Mouse (Mus musculus): ENCODE measurements around the gene Qpctl. TPM values are rescaled to one million over a fixed set of nuclear protein-coding genes. Genes with fewer than 3 reads are reported as not detected.

The Qpctl gene
- polyA plus RNA-seq, 1 experiment from 2014 or later = 28.8 TPM

- no peak overlapping the region for H3K9ac ChIP-seq (ENCODE audit: low read depth, low read length)
Observed at GRCm38 (mm10) chr7:19178443-19179092, 29.5 kb upstream of the Qpctl start.

GRCm38 (mm10) chr7:19178035-19178434 lies 28.9 kb upstream of the Qpctl start:
- Histone ChIP-seq H3K9me3 (replicated peaks; ENCODE audit: control insufficient read depth, low read length, poor library complexity, severe bottlenecking) (no peaks in the 10 kb centered on the region), H3K4me3 (ENCODE audit: low read depth, low read length) (peak overlapping the region; percentile 58), H3K4me1 (ENCODE audit: control insufficient read depth, insufficient read depth, low read length) (peaks cover 29% of the 10 kb centered on the region), H3K27me3 (ENCODE audit: control insufficient read depth, insufficient read depth, low read depth, low read length) (peaks cover 3% of the 10 kb centered on the region), H3K36me3 (ENCODE audit: control insufficient read depth, insufficient read depth, low read length) (peaks cover 13% of the 10 kb centered on the region), H3K4me2 (ENCODE audit: low read length) (peak overlapping the region; percentile 74), H3K9ac (ENCODE audit: low read depth, low read length) (peak overlapping the region; percentile 80), H3K27ac (ENCODE audit: low read length) (no peak overlapping the region)
- no peak for ATAC-seq
- WGBS = 6% methylated on average over 18 of the region's 18 CpGs

More at GRCm38 (mm10) chr7:19178443-19179092, 29.5 kb upstream of the Qpctl start:
- 7% methylated on average over 27 of the region's 27 CpGs for WGBS
- Histone ChIP-seq H3K4me1 (ENCODE audit: control insufficient read depth, insufficient read depth, low read length) (peaks cover 29% of the 10 kb centered on the region), H3K9me3 (replicated peaks; ENCODE audit: control insufficient read depth, low read length, poor library complexity, severe bottlenecking) (no peaks in the 10 kb centered on the region), H3K27me3 (ENCODE audit: control insufficient read depth, insufficient read depth, low read depth, low read length) (peaks cover 3% of the 10 kb centered on the region), H3K27ac (ENCODE audit: low read length) (no peak overlapping the region), H3K4me2 (ENCODE audit: low read length) (peak overlapping the region; percentile 74), H3K4me3 (ENCODE audit: low read depth, low read length) (peak overlapping the region; percentile 58), H3K36me3 (ENCODE audit: control insufficient read depth, insufficient read depth, low read length) (peaks cover 13% of the 10 kb centered on the region)
- ATAC-seq = no peak

GRCm38 (mm10) chr7:19177216-19177615 lies 28.1 kb upstream of the Qpctl start:
- H3K27ac ChIP-seq (ENCODE audit: low read length) = no peak overlapping the region
- peaks cover 6% of the 10 kb centered on the region for H3K36me3 ChIP-seq (ENCODE audit: control insufficient read depth, insufficient read depth, low read length)
- H3K27me3 ChIP-seq (ENCODE audit: control insufficient read depth, insufficient read depth, low read depth, low read length) = peaks cover 3% of the 10 kb centered on the region
- no peak for ATAC-seq
- H3K9ac ChIP-seq (ENCODE audit: low read depth, low read length) = peak overlapping the region; percentile 80
- H3K9me3 ChIP-seq (replicated peaks; ENCODE audit: control insufficient read depth, low read length, poor library complexity, severe bottlenecking) = no peaks in the 10 kb centered on the region
- peak overlapping the region; percentile 74 for H3K4me2 ChIP-seq (ENCODE audit: low read length)
- H3K4me3 ChIP-seq (ENCODE audit: low read depth, low read length) = peak overlapping the region; percentile 58
- 70% methylated on average over 7 of the region's 7 CpGs for WGBS
- peaks cover 36% of the 10 kb centered on the region for H3K4me1 ChIP-seq (ENCODE audit: control insufficient read depth, insufficient read depth, low read length)

GRCm38 (mm10) chr7:19176516-19176947 lies 27.4 kb upstream of the Qpctl start:
- H3K4me2 ChIP-seq (ENCODE audit: low read length) = peak overlapping the region; percentile 74
- H3K27ac ChIP-seq (ENCODE audit: low read length) = peak overlapping the region; percentile 78
- H3K9me3 ChIP-seq (replicated peaks; ENCODE audit: control insufficient read depth, low read length, poor library complexity, severe bottlenecking) = no peaks in the 10 kb centered on the region
- peak overlapping the region; percentile 58 for H3K4me3 ChIP-seq (ENCODE audit: low read depth, low read length)
- peak; percentile 54 for ATAC-seq
- peak overlapping the region; percentile 80 for H3K9ac ChIP-seq (ENCODE audit: low read depth, low read length)
- WGBS = 3% methylated on average over 21 of the region's 21 CpGs
- peaks cover 3% of the 10 kb centered on the region for H3K27me3 ChIP-seq (ENCODE audit: control insufficient read depth, insufficient read depth, low read depth, low read length)
- peaks cover 4% of the 10 kb centered on the region; the same call in 1 of the 2 replicates for H3K36me3 ChIP-seq (ENCODE audit: control insufficient read depth, insufficient read depth, low read length)
- peaks cover 41% of the 10 kb centered on the region for H3K4me1 ChIP-seq (ENCODE audit: control insufficient read depth, insufficient read depth, low read length)

- Histone ChIP-seq H3K4me1 (ENCODE audit: control insufficient read depth, insufficient read depth, low read length) (peaks cover 39% of the 10 kb centered on the region), H3K27me3 (ENCODE audit: control insufficient read depth, insufficient read depth, low read depth, low read length) (peaks cover 3% of the 10 kb centered on the region), H3K9ac (ENCODE audit: low read depth, low read length) (peak within 1 kb of the TSS; percentile 80), H3K4me2 (ENCODE audit: low read length) (peak within 1 kb of the TSS; percentile 74), H3K9me3 (replicated peaks; ENCODE audit: control insufficient read depth, low read length, poor library complexity, severe bottlenecking) (no peaks in the 10 kb centered on the region), H3K4me3 (ENCODE audit: low read depth, low read length) (peak within 1 kb of the TSS; percentile 58), H3K27ac (ENCODE audit: low read length) (peak within 1 kb of the TSS; percentile 78), H3K36me3 (ENCODE audit: control insufficient read depth, insufficient read depth, low read length) (peaks cover 4% of the 10 kb centered on the region; the same call in 1 of the 2 replicates)
- under 1% methylated on average over 30 of the region's 30 CpGs for WGBS
- ATAC-seq = peak; percentile 97
Observed at GRCm38 (mm10) chr7:19175708-19176515, 26.8 kb upstream of the Qpctl start, which contains the start of gene Eml2. TSS of gene Eml2 (plus strand) at chr7:19176421.

GRCm38 (mm10) chr7:19172874-19173273 lies 23.8 kb upstream of the Qpctl start:
- Histone ChIP-seq H3K27me3 (ENCODE audit: control insufficient read depth, insufficient read depth, low read depth, low read length) (0 out of 2 replicates have a peak, but pooled peaks cover 2% of the 10 kb centered on the region), H3K9me3 (replicated peaks; ENCODE audit: control insufficient read depth, low read length, poor library complexity, severe bottlenecking) (no peaks in the 10 kb centered on the region), H3K4me1 (ENCODE audit: control insufficient read depth, insufficient read depth, low read length) (peaks cover 25% of the 10 kb centered on the region), H3K4me2 (ENCODE audit: low read length) (peak overlapping the region; percentile 52), H3K4me3 (ENCODE audit: low read depth, low read length) (peak overlapping the region; percentile 23), H3K9ac (ENCODE audit: low read depth, low read length) (peak overlapping the region; percentile 46; the same call in 1 of the 2 replicates), H3K27ac (ENCODE audit: low read length) (0 out of 2 replicates have a peak overlapping the region, but pooled peaks have one; percentile 15), H3K36me3 (ENCODE audit: control insufficient read depth, insufficient read depth, low read length) (no peaks in the 10 kb centered on the region)
- WGBS = 3% methylated on average over 17 of the region's 17 CpGs
- no peak for ATAC-seq

- 0 out of 2 replicates have a peak, but pooled peaks cover 2% of the 10 kb centered on the region for H3K27me3 ChIP-seq (ENCODE audit: control insufficient read depth, insufficient read depth, low read depth, low read length)
- ATAC-seq = no peak
- peaks cover 15% of the 10 kb centered on the region for H3K4me1 ChIP-seq (ENCODE audit: control insufficient read depth, insufficient read depth, low read length)
- no peaks in the 10 kb centered on the region for H3K9me3 ChIP-seq (replicated peaks; ENCODE audit: control insufficient read depth, low read length, poor library complexity, severe bottlenecking)
- no peaks in the 10 kb centered on the region for H3K36me3 ChIP-seq (ENCODE audit: control insufficient read depth, insufficient read depth, low read length)
- H3K27ac ChIP-seq (ENCODE audit: low read length) = peak overlapping the region; percentile 22; the same call in 1 of the 2 replicates
- H3K9ac ChIP-seq (ENCODE audit: low read depth, low read length) = peak overlapping the region; percentile 27; the same call in 1 of the 2 replicates
- 40% methylated on average over 8 of the region's 8 CpGs for WGBS
- no peak overlapping the region for H3K4me3 ChIP-seq (ENCODE audit: low read depth, low read length)
- H3K4me2 ChIP-seq (ENCODE audit: low read length) = no peak overlapping the region
Observed at GRCm38 (mm10) chr7:19171831-19172230, 22.7 kb upstream of the Qpctl start.

GRCm38 (mm10) chr7:19170142-19170541 lies 21.1 kb upstream of the Qpctl start:
- Histone ChIP-seq H3K4me2 (ENCODE audit: low read length) (no peak overlapping the region), H3K9ac (ENCODE audit: low read depth, low read length) (no peak overlapping the region), H3K4me1 (ENCODE audit: control insufficient read depth, insufficient read depth, low read length) (peaks cover 19% of the 10 kb centered on the region), H3K36me3 (ENCODE audit: control insufficient read depth, insufficient read depth, low read length) (no peaks in the 10 kb centered on the region), H3K9me3 (replicated peaks; ENCODE audit: control insufficient read depth, low read length, poor library complexity, severe bottlenecking) (no peaks in the 10 kb centered on the region), H3K27me3 (ENCODE audit: control insufficient read depth, insufficient read depth, low read depth, low read length) (0 out of 2 replicates have a peak, but pooled peaks cover 2% of the 10 kb centered on the region), H3K27ac (ENCODE audit: low read length) (0 out of 2 replicates have a peak overlapping the region, but pooled peaks have one; percentile 2), H3K4me3 (ENCODE audit: low read depth, low read length) (no peak overlapping the region)
- peak; percentile 26; the same call in 1 of the 2 replicates for ATAC-seq
- WGBS = 48% methylated on average over 8 of the region's 8 CpGs
